Mouse (Mus musculus) mesoderm, embryonic 11.5 days (tissue): ENCODE measurements at regions not wholly inside any gene's neighbourhood (a gene's known extent, or its start where the extent isn't known, plus 50 kb on each side); places are given as distances from the start of the nearest gene placed in this dataset.

ENCODE experiments used
- DNase-seq: peaks from one replicate; pipeline ENCODE4 v3.0.0-alpha.2; 2012; ENCODE audit warnings: low read depth, low spot score

- no peak for DNase-seq
These were observed 58.3 kb downstream of the Tmem100 start for GRCm38 (mm10) chr11:90088473-90088872.

- DNase-seq: no peak
These were observed 63.9 kb downstream of the Tmem100 start for GRCm38 (mm10) chr11:90094052-90094451.

GRCm38 (mm10) chr11:90094700-90095355 lies 64.7 kb downstream of the Tmem100 start:
- no peak for DNase-seq

- DNase-seq: no peak
These were observed 68.3 kb downstream of the Tmem100 start for GRCm38 (mm10) chr11:90098471-90098870.

GRCm38 (mm10) chr11:90099178-90099577 lies 69.0 kb downstream of the Tmem100 start:
- no peak for DNase-seq

- DNase-seq: no peak
These were observed 70.0 kb downstream of the Tmem100 start for GRCm38 (mm10) chr11:90100161-90100560.

GRCm38 (mm10) chr11:90101284-90101683 lies 71.1 kb downstream of the Tmem100 start:
- no peak for DNase-seq

- peak; percentile 58 for DNase-seq
These were observed 76.1 kb downstream of the Tmem100 start for GRCm38 (mm10) chr11:90106063-90106798.

GRCm38 (mm10) chr11:90109681-90110111 lies 77.8 kb upstream of the Gm45716 start:
- peak; percentile 48 for DNase-seq

GRCm38 (mm10) chr11:90110170-90110569 lies 77.3 kb upstream of the Gm45716 start:
- DNase-seq: no peak

- DNase-seq: no peak
These were observed 75.3 kb upstream of the Gm45716 start for GRCm38 (mm10) chr11:90112174-90112573.

GRCm38 (mm10) chr11:90116676-90117663 lies 70.5 kb upstream of the Gm45716 start:
- no peak for DNase-seq

GRCm38 (mm10) chr11:90117664-90118295 lies 69.7 kb upstream of the Gm45716 start:
- DNase-seq: no peak

GRCm38 (mm10) chr11:90121902-90122301 lies 65.6 kb upstream of the Gm45716 start:
- DNase-seq: no peak

- DNase-seq: no peak
These were observed 64.8 kb upstream of the Gm45716 start for GRCm38 (mm10) chr11:90122709-90123108.

GRCm38 (mm10) chr11:90123851-90124250 lies 63.6 kb upstream of the Gm45716 start:
- DNase-seq: no peak

GRCm38 (mm10) chr11:90126289-90126688 lies 61.2 kb upstream of the Gm45716 start:
- DNase-seq: no peak

GRCm38 (mm10) chr11:90128865-90129415 lies 58.5 kb upstream of the Gm45716 start:
- no peak for DNase-seq

- DNase-seq: peak; percentile 49
These were observed 57.5 kb upstream of the Gm45716 start for GRCm38 (mm10) chr11:90129793-90130624.

- DNase-seq: no peak
These were observed 56.8 kb upstream of the Gm45716 start for GRCm38 (mm10) chr11:90130635-90131034.
